Mouse (Mus musculus): Measurements from ENCODE around the gene Klhl29. TPM values are rescaled to one million over a fixed set of nuclear protein-coding genes. Genes with fewer than 3 reads are reported as not detected.

The Klhl29 gene
- total RNA-seq, 2 experiments from 2014 or later, result 18.3 to 18.6 TPM

DNA sequence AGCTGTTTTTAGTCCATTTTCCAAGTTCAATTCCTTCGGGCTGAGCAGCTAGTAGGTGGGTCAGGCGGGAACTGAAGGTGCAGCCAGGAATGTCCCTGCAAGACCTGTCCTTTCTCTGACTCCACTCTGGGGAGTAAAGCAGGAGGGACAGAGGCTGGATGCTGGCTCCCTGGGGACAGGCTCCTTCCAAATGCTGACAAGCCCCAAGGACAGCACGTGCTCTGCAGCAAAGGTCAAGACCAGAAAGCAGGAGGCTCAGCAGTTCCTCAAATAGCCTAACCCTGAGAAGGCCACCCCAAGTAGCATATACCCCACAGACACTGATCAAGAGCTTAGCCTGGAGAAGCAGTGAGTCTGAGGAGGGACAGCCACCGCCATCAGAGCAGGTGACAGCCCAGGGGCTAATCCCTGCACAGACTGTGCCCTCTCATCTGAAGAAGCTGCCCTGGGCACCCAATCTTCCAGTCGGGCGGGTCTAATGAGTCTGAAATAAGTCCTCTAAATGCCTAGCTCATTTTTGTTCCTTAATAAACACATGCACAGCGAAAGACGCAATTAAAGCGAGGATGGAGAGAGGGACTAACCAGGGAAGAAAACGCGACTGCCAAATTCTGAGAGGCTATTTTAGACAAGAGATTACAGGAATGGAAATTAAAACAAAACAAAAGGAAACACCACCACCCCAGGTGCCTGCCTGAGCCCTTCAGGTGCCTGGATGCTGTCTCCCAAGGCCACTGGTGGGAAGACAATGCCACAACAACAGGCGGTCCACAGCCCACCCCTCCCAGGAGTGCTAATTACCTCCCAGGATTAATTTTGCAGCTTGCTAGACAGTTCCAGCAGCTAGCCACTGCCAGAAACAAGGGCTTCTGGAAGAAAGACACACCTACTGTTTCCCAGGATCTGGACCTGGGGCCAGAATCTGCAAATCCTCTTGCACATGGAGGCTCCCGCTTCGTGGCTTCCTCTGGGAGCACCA is 148.5 kb downstream of the Klhl29 start:
- DNase-seq (ENCODE audit: low spot score in 2 of 2), result no peak

DNA sequence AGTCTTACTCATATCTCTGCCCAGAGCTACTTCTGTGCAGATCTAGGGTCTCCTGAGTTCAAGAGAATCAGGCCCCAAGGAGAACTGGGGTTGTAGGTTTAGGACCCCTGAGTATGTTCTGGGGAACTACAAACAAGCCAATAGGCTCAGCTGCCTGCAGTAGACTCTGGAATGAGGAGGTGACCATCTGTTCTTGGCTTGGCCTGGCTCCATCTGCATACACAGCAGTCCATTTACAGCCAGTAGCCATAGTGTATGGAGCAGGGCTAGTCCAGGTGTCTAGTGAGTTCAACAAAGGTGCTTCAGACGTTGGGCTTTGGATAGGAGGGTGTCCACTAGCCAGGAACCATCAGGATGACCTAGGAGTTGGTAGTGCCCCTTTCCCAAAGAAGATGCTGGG is 151.9 kb downstream of the Klhl29 start:
- no peak for DNase-seq (ENCODE audit: low spot score in 2 of 2)

DNA sequence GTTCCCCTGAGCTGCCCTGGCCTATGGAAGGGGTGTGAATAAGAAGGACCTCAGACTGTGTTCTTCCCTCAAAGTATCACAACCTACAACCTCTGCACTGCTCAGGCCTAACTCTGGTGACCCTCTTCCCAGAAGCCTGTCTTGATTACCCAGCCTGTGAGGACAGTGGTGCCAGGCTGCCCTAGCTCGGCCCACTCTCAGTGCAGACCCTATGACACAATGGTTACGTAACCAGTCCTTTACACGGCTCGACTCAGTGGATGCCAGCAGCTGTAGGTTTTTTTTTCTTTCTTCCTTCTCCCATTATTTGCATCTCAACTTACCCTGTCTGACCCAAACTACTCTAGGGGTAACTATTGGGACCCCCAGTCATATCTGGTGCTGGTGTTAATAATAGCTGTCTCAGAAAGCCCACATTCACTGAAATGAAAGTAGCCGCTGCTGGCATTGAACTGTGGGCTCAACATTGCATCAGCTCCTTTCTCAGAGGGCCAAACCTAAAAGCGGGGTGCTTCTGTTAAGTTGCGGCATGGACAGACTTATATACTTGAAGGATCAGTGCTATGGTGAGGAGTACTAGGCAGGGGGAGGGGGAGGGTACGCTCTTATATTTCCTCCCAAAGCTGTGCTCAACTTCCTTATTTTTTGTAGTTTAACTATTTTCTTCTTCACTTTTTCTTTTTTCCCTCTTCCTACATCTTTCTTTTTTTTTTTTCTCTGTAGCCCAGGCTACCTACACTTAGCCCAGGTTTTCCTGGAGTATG is 152.9 kb downstream of the Klhl29 start:
- no peak for DNase-seq (ENCODE audit: low spot score in 2 of 2)

DNA sequence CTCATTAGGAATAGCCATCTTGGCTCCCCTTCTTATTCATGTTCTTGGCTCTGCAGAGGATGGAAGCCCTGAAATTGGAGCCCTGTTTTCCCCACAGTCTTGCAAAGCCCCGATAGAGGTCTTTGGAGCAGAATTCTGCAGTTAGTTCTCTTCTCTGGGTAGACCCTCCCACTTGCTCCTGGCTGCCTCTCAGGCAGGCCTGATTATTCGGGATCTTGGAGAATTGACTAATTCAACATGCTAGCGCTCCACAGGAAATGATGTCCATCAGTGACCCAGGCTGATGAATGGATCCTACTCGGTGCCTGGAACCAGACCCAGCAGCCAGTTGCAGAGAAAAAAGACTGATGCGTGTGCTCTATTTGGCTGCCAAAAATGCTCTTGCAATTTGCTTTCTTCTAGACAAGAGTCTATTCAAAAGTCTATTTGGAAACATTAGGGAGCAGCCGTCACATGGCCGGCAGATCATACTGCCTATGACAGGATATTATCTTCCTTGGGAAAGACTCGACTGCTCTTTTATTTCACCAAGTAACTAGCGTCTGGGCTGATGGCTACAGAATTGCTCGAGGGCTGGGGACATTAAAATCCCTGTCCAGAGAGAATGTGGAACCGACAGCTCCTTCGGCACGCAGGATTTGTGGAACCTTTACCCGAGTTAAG is 155.4 kb downstream of the Klhl29 start:
- no peak for DNase-seq (ENCODE audit: low spot score in 2 of 2)

DNA sequence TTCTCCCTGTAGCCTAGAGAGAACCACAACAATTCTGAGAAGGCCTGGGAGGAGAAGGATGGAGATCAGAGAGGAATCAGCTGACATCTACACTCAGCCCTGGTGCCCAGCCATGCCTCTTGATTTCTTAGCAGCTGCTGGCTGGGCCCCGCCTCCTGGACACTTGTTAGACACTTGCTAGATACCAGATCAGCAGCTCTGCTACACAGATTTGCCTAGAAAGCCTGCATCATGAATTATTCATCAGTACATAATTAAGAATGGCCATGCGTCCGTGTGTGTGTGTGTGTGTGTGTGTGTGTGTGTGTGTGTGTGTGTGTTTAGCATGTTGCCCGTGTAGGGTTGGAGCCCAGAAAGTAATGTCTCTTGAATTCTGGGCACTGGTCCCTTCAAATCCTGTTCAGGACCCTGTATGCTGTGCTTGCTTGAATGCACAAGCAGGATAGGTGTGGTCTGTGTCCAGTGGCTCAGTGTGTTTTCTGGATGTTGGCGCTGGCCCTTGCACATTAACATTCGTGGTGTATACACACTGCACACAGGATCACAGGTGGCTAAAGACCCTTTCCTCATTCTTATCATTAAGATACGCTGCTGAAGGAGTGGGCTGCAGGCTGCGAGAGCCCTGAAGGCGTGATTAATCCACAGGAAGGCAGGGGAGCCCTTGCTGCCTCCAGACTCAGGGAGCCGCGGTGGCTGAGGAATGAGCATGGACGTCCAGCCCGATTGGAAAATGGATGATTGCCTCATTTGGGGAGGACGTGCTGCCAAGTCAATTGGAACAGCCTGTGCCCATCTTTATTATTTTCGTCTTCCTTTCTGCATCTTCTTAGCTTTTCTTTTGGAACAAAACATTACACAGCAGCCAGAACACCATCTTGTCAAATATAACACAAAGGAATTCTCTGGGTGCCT is 159.4 kb downstream of the Klhl29 start:
- no peak for DNase-seq (ENCODE audit: low spot score in 2 of 2)

DNA sequence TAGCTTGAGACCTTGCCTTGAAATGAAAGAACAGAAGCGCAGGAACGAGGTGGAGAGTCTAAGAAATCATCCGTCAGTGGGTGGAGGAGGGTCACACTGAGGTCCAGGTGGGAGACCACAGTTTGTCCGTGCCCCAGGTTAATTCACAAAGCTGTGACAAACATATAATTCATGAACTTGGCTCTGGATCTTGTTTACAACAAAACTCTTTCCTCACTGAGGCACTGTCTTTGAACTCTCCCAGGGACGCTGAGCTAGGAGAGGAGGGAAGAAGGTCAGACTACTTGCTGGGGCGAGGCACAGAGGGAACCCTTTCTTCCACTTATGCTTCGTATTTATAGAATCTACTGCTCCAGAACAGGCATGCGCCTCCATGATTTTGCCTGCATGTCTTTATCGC is 161.2 kb downstream of the Klhl29 start:
- no peak for DNase-seq (ENCODE audit: low spot score in 2 of 2)

DNA sequence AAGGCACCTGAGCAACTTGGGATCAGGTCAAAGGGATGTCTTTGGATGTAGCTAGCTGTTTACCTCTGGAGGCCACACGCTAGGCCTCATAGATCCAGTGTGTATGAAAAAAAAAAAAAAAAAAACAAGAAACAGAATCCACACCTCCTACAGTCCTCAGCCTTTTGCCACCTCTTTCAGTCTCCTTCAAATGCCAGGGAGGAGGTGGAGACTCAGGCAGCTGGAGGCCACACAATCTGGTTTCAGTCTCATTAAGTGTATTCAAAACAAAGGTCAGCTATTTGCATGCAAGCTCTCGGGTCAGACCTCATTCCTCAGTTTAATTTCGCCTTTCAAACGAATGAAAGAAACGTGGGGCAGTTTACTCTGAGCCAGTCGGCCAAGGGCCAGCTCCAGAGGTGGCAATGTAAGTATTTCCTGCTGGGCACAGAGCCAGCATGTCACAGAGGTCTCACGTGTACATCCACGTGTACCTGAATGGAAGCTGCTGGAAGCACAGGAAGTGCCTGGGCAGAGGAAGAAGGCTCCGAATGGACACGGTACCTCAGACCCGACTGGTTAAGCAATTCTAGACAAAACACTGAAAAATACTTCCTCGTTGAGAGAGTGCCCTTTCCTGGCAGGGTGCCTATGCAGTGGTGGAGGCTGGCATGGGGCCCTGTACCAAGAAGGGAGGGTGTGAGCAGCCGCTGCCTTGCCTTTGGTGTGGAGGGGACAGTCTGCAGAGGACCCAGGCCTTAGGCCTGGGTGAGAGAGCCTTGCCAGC is 162.0 kb downstream of the Klhl29 start:
- DNase-seq (ENCODE audit: low spot score in 2 of 2), result peak; percentile 70 to 80

DNA sequence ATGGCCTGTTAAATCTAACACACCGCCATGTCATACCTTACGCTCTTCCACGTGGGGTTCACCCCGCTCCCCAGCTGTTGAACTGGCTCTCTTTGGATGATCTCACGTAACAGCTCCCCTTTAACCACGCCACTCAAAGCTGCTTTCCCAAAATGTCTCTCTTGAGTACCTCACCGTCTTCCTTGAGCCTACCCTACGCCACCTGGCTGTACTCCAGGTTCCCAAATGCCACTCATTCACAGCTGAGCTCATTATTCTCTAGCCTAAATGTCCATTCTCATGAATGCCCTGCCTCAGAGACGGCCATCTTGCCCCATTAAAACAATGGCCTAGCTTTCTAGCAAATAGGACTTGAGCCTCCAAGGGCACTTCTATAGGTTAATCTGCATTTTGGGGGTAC is 163.6 kb downstream of the Klhl29 start:
- no peak for DNase-seq (ENCODE audit: low spot score in 2 of 2)

DNA sequence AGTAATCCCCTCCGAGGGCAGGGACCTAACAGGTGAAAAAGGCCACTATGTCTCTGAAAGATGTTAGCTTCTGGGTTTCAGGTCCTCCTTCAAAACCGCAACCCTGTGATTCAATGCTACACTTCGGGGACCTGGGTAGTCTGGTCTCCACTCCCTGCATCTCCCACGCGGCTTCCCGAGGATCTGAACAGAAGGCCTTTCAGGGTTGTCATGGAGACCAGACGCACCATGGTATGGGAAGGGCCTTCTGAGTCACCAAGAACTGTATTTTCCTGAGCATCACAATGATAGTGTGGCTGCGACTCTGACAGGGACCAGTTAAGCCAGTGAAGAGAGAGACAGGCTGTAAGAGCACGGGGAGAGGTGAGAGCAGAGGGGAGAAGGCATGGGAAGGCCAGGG is 164.7 kb downstream of the Klhl29 start:
- no peak for DNase-seq (ENCODE audit: low spot score in 2 of 2)

DNA sequence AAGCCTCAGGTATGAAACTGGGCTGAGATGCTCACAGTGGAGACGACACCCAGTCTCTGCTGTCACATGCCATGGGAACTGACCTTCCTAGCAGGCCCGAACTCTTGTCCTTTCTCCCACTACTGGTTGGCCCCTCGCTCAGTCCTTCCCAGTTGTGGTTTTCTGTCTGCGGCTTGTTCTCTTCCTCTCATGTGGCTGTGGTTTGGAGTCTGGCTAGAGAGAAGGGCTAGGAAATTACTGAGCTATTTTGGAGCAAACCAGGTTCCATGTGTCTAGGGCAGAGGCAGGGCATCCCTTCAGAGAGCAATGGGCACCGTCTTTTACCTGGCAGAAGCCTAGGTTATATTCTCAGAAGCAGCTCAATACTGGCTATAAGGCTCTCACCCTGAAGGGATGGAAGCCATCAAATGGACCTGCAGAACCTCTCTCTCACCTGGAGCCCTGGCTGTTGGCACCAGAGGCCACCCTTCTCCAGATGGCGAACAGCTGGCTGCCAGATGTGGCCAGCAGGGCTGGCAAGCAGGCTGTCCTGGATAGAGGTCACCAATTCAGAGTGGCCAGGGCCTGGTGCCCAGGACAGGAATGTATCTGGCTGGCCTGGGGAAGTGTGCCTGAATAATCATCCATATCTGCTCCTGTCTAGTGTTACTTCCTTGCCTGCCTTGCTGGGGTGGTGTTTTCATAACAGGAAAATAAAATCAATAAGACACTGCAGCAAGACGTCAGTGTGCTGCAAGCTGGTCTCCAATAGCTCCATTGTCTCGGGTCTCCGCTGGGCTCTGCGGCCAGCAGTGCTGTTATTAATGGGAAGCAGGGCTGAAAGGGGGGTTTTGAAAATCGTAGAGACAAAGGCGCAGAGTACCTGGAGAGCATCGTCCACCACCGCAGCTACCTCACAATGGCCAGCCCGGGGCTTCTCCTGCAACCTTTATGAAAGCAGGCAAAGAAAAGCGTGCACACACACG is 167.3 kb downstream of the Klhl29 start:
- DNase-seq (ENCODE audit: low spot score in 2 of 2), result no peak

DNA sequence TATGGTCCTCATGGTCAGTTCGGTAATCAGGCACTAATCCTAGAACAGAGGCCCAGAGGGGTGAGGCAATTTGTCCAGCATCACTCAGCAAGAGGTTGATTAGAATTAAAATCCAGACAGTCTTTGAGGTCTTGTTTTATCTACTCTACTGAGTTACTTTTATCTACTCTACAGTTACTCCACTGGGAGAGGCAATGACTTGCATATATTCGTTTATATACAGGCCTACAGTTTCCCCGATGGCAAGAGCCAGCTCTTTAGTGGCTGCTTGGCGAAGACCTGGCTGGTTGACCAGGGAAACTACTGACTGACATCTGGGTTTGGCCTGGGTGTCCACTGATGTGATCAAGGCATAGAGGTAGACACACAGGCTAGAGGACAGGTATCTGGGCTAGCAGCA is 168.3 kb downstream of the Klhl29 start:
- DNase-seq (ENCODE audit: low spot score in 2 of 2), result no peak

DNA sequence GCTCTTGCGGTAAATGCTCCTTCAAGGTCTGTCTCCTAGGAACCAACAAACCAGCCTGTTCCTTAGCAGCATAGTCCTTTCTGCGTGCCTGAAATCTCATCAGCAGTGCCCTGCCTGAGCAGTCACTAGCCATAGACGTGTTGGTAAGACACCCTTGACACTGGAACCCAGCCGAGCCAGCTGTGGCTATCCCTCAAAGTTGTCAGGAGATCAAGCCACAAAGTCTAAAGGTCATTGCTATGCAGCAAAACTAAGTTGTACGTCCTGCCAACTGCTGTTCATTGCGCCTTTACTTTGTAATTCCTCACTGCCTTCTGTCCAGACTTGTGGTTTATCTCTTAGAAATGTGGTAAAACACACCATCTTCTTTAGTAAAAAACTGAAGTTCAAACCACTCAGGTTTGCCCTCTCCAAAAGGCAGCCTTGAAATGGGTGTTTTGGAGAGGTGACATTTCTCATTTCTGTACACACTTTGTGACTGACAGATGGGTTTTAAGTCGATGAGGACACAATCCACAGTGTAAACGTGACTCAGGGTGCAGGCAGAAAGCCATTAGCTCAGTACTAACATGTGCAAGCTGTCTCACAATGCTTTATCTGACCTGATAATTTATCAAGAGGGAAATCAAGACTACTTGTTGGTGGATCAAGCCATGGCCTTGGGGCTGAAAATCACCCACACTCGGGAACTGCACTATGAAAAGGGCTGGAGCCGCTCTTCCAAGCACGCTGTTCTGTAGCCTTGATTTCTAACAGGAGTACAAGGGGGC is 171.2 kb downstream of the Klhl29 start:
- peak in 1 of 2 experiments; percentile 33 for DNase-seq (ENCODE audit: low spot score in 2 of 2)

DNA sequence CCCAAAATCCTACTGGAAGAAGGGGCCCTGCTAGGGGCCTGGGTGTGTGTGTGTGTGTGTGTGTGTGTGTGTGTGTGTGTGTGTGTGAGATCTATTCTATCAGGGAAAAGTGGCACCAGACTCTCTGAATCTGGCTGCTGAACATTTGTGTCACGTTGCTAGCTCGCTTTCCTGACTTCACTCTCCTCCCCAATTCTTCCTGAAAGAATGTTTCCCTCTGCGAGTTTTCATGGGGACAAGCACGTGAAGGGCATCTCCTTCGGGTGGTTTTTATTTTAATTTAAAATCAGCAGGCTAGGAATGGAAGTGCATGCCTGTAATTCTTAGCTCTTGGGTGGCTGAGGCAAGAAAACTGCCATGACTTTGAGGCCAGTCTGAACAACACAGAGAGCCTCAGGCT is 172.1 kb downstream of the Klhl29 start:
- no peak for DNase-seq (ENCODE audit: low spot score in 2 of 2)

DNA sequence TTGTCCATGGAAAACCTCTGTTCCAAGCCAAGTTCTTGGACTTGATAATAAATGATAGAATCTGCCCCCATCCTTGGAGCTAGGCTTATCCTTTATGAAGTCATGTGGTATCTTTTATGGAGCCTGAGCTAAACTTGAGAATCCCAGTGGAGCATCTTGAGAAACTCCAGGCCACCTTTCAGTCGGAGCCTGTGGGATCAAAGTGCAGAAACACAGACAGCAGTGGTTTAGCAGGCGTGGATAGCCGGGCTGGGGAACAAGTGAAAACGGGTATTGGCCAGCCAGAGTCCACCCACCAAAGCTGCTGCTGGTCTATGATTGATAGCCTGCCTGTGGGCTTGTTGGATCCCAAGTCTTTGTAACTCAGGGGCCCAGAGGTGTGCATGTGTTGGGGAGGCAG is 177.2 kb downstream of the Klhl29 start:
- DNase-seq (ENCODE audit: low spot score in 2 of 2), result no peak

DNA sequence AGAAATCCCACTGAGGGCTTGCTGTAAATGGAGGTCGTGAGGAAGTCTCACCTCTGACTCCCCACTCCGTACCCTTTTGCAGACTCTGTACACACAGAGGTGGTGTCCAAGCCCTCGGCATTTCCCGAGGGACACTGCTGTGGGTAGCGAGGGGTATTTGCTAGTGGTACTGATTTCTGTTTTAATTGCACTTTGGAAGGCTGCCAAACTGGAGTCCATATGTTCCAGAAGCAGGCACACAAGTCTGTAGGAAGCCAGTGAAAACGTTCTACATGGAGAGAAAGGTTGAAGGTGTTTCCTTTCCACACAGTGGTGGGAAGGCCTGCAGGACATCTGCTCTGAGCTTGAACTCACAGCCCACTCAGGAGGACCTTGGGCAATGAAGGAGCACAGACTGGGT is 181.3 kb downstream of the Klhl29 start:
- no peak for DNase-seq (ENCODE audit: low spot score in 2 of 2)

DNA sequence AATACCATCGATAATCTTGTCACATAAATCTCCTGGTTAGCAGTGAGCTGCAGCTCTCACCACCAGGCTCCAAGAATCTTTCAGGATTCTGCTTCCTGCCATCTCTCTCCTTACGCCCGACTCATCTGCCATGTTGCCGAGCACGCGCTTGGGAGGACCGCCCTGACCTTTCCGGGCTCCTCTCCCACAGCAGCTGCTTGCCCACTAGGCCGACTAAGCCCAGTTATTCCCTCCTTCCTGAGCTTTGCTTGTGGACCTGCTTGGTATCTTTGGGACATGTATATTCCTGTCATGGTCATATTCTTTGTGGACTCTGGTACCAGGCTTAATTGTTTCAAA is 183.1 kb downstream of the Klhl29 start:
- DNase-seq (ENCODE audit: low spot score in 2 of 2), result no peak

DNA sequence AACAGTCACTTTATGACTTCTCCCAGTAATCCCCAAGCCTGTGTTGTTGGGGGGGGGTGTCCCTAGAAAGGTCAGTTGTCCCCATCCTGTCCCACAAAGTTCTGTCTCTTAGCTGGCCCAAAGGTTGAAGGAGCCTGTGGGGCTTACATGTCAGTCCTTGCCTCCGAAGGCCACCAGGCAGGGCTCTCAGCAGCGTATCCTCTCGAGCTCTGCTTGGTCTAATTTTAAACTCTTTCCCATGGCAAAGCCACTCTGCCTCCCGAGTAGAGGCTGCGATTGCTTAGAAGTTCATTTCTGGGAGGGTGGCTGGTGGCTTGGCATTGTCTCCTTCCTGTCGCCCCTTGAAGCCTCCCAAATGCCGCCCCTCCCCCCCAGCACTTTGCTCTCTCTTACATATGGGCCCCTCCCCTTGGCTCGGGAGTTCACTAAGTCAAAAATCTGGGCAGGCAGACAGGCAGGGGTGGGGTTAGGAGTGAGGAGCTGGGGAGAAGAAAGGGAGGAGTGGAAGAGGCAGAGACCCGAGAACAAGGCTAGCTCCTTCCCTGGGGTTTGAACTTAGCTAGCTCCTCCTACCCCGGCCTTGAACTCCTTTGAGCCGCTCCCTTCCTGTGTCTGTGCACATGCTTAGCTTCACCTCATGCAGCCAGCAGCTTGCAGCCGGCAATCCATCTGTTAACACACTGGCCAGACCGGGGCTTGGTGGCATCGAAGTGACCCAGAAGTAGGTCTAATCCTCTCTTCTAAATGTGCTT is 183.7 kb downstream of the Klhl29 start:
- DNase-seq (ENCODE audit: low spot score in 2 of 2), result peak; percentile 42 to 72

Measured in adrenal gland, postnatal 4 days (tissue).